Mouse (Mus musculus): ENCODE results near the gene Gm7075.

GRCm38 (mm10) chr10:63427146-63427545 is 5.6 kb upstream of the Gm7075 start:
- TF ChIP-seq CTCF (IDR thresholded peaks at IDR 0.05; ENCODE audit: insufficient read depth, low read depth, low read length): no peak
- no peak for TF ChIP-seq POLR2A (IDR thresholded peaks at IDR 0.05; ENCODE audit: insufficient read depth, low read depth, low read length)

Measured in olfactory bulb, adult 2 months (tissue).